Mouse (Mus musculus) kidney, postnatal 14 days (tissue): ENCODE data around the gene Hist1h4h.
"Not testable (repeated sequence)": the region's sequence is repeated elsewhere in the genome, so short reads cannot be mapped to it uniquely, and the experiment has no call there.

ENCODE experiments used
- DNase-seq: peaks from one replicate; pipeline ENCODE4 v3.0.0; 2022; ENCODE audit warnings: mixed read lengths

Hist1h4h gene

GRCm38 (mm10) chr13:23555839-23556416 lies 25.1 kb downstream of the Hist1h4h start:
- DNase-seq, result peak; percentile 89

DNA sequence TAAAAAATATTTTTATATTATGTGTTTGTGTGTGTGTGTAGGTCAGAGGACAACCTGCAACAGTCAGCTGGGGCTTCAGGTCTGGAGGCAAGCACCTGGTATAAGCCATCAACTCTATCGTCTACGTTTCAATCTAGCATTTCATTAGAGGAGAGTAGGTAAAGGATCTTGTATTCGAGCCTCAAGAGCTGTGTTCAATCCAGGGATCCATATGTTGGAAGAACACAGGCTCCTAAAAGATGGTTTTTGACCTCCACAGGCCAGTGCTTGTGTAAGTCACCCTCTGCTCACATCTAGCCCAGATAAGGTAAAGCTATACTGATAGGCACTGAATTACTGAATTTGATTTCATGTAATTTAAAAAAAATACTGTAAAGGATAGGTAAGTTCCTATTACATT lies 26.1 kb downstream of the Hist1h4h start:
- DNase-seq, result no peak

- not testable (repeated sequence) for DNase-seq
These were observed 29.8 kb downstream of the Hist1h4h start for GRCm38 (mm10) chr13:23560699-23561098.

GRCm38 (mm10) chr13:23561531-23561882 lies 30.7 kb downstream of the Hist1h4h start:
- DNase-seq, result not testable (repeated sequence)

GRCm38 (mm10) chr13:23561883-23562659 lies 31.2 kb downstream of the Hist1h4h start, which contains the start of gene Hist1h3e:
Hist1h3e (minus strand) TSS chr13:23562369.
- DNase-seq, result peak; percentile 95

DNA sequence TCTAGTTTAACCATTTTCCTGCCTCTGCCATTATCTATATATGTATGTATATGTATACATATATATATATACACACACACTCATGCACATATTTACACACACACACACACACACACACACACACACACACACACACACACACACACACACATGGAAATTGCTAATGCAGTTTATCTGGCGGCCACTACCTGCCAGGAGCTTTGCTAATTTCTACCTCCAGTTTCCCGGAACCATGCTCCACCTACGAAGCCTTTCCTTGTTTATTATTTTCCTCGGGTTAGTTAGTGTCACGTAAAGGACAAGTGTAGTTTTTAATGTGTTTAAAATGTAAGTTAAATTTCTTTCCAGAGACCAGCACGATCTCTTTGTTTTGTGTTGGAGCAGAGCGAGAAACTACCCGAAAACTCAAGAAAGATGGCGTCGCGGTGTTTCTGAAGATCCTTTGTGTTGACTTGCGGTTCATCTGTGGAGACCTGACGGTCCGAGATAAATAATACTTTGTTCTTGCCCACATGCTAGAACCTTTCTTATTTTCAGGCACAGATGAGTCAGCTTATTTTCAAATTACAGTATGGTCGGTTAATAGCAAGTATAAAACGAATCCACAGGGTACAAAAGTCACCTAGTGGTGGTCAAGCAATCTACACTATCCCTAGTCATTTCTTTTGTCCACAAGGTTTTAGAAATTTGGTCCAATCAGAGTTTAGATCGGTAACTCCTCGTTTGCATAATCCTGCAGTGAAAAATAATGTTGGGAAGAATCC lies 32.0 kb downstream of the Hist1h4h start:
- peak; percentile 58 for DNase-seq

DNA sequence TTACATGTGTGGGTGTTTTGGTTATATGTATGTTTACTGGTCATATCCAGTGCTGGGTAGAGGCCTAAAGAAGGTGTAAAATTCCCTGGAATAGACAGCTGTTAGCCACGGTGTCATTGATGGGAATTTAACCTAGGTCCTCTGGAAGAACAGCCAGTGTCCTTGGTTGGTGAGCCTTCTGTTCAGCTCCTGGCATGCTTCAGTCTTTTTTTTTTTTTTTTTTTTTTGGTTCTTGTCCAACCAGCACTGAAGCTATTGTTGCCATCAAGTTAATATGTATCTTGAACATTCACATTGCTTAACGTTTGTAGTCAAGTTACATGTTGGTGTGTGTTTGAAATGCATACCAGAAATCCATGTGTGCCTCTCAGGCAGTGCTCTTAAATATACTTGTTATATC lies 33.6 kb downstream of the Hist1h4h start:
- DNase-seq, result no peak

DNA sequence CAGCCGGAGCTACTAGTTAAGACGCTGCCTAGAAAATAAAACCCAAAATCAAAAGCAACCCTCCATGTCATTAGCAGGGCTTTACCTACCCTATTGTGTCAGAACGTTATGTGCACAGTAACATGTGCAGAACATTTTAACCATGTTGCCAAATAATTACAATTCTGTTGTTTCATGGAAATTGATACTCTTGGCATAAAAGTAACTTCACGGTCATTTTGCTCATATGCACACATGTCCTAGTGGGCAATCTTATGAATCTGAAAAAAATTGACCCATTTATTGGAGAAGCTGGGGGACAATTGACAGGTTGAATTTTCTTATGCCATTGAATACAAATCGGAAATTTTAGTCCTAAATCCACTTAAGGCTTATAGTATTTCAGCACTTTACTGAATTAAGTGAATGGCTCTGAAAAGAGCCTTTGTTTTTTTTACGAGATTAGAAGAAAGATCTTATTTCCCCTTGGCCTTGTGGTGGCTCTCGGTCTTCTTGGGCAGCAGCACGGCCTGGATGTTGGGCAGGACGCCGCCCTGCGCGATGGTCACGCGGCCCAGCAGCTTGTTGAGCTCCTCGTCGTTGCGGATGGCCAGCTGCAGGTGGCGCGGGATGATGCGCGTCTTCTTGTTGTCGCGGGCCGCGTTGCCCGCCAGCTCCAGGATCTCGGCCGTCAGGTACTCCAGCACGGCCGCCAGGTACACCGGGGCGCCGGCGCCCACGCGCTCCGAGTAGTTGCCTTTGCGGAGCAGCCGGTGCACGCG lies 39.6 kb downstream of the Hist1h4h start:
- not testable (repeated sequence) for DNase-seq

DNA sequence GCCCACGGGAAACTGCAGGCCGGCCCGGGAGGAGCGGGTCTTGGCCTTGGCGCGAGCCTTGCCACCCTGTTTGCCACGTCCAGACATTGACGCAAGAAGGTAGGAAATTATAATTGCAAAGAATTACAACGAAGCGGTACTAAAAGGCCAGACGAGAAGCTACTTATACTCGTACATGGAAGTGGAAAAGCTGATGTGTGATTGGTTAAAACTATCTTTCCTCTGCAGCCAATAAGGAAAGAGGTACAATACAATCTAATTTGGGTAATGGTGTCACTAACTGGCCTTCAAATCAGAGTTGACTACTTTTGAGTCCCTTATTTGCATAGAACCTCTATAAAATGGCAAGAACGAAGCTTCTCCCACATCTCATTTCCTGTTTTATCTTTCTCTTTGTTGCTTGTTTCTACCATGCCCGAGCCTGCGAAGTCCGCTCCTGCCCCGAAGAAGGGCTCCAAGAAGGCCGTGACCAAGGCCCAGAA lies 40.2 kb downstream of the Hist1h4h start, which contains the start of the genes Hist1h2ae and Hist1h2bg:
Hist1h2ae (minus strand) TSS at position 199 of the 482 bp plus-strand sequence.
Hist1h2bg (plus strand) TSS at position 375 of the 482 bp plus-strand sequence.
- DNase-seq, result peak; percentile 76

DNA sequence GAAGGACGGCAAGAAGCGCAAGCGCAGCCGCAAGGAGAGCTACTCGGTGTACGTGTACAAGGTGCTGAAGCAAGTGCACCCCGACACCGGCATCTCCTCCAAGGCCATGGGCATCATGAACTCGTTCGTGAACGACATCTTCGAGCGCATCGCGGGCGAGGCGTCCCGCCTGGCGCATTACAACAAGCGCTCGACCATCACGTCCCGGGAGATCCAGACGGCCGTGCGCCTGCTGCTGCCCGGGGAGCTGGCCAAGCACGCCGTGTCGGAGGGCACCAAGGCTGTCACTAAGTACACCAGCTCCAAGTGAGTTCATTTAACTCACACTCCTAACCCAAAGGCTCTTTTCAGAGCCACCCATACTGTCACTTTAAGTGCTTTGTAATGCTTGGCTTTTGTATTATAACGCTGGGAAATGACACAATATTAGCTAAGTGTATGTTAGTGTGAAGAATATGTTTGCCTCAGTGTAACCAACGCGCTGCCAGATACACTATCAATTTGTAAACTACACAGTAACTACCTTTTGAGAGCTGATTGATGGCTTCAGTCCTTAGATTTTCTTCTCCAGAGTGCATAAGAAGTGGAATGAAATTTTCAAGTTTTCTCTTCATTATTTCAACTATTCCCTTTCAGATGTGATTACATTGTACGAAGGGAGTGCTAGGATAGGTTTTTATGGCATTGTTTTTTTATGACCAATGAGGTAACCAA lies 40.8 kb downstream of the Hist1h4h start:
- DNase-seq, result not testable (repeated sequence)

- DNase-seq, result no peak
These were observed 41.6 kb downstream of the Hist1h4h start for GRCm38 (mm10) chr13:23572218-23573033.

GRCm38 (mm10) chr13:23573034-23573897 lies 42.4 kb downstream of the Hist1h4h start:
- DNase-seq, result not testable (repeated sequence)

- peak; percentile 94 for DNase-seq
These were observed 43.2 kb downstream of the Hist1h4h start, which contains the start of the genes Hist1h2bf and Hist1h2ad for GRCm38 (mm10) chr13:23573898-23574524. Hist1h2bf (minus strand) TSS chr13:23574196. Hist1h2ad (plus strand) TSS chr13:23574381.

- DNase-seq, result not testable (repeated sequence)
These were observed 43.8 kb downstream of the Hist1h4h start for GRCm38 (mm10) chr13:23574546-23575170.

DNA sequence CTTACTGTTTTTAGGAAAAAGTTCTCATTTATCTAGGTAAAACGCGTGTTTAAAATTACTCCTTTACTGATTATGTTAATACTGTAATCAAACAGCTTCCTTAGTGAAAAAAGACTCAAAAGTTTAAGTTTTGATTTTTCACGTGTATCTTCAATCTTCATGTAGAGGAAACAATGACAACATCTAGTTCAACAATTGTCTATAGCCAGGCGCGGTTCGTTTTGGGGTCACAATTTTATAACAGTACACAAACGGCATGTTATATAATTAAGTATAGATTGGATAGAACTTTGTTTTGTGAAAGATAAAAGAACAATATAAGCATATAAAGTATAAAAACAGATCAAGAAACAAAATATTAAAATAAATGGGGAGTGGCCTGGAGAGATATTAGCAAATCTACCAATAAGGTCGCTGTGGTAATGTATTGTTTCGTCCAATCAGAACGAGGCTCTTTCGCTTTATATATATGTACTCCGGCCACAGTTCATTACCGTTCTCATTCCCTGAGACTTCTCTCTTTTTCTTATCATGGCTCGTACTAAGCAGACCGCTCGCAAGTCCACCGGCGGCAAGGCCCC lies 44.5 kb downstream of the Hist1h4h start, which contains the start of gene Hist1h3d:
Hist1h3d (plus strand) TSS at position 493 of the 581 bp plus-strand sequence.
- DNase-seq, result peak; percentile 73

GRCm38 (mm10) chr13:23575864-23576313 lies 45.0 kb downstream of the Hist1h4h start:
- not testable (repeated sequence) for DNase-seq

- DNase-seq, result no peak
These were observed 45.6 kb downstream of the Hist1h4h start for GRCm38 (mm10) chr13:23576351-23576881.
